In the genomic region with DNA sequence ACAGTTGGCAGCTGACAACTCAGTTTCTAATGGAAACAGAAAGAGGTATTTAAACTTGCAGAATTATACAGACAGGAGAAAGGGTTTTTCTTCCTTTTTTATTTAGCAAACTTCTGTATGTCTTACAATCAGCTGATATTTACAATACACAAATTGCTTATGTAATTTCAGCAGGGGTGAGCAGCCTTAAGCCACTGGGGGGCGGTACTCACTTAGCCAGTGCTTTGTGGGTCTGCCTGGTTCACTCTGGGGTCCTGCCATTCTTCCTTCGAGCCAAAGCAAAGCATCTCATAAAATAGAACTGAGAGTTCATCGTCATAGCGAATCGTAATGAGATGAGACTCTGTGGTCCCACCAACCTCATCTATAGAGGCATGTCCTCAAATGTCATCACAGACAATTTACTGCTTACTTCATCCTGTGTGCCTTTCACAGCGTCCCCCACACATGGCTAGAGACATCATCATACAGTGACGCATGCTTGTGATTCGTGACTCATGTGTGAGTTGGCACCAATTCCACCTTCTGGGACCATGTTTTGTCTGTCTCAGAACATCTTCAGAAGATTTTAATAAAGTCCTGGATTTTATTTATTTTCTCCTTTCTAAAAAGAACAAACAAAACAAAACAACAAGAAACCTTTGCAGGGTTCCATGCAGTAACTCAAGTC, we compare ENCODE assay signal across 11 mouse cellular contexts. TPM values are rescaled to one million over a fixed set of nuclear protein-coding genes. Genes with fewer than 3 reads are reported as not detected.
DNase-seq lines count a peak whose midpoint lies in the region; ATAC-seq and TF ChIP-seq lines count a peak whose summit lies in the region.
"Had no signal": no experiment of that assay in that cellular context is flagged by ENCODE, and none has a peak within 500 bp of the region (broad histone marks: within the 10 kb centered on the region; RNA-seq: fewer than 3 reads in every experiment).

No protein-coding gene starts in this region.

- TF ChIP-seq CTCF in heart, postnatal 0 days (IDR thresholded peaks at IDR 0.05; ENCODE audit: low read depth): peak; percentile 33

- H3K36me3 ChIP-seq in heart, postnatal 0 days (replicated peaks; ENCODE audit: control insufficient read depth, insufficient read depth, low read length): no peaks in the 10 kb centered on the region
- H3K36me3 ChIP-seq in heart, embryonic 11.5 days (ENCODE audit: control insufficient read depth, insufficient read depth, low read length): no peaks in the 10 kb centered on the region
- no peaks in the 10 kb centered on the region for H3K36me3 ChIP-seq in midbrain, embryonic 14.5 days (ENCODE audit: control insufficient read depth, insufficient read depth, low read length)
- H3K36me3 ChIP-seq in midbrain, embryonic 16.5 days (ENCODE audit: control insufficient read depth, insufficient read depth, low read length): no peaks in the 10 kb centered on the region

- H3K4me2 ChIP-seq in heart, postnatal 0 days (ENCODE audit: low read depth, low read length): no peak overlapping the region
- H3K4me2 ChIP-seq in heart, embryonic 11.5 days: no peak overlapping the region
- H3K4me2 ChIP-seq in midbrain, embryonic 14.5 days (ENCODE audit: low read length): no peak overlapping the region
- no peak overlapping the region for H3K4me2 ChIP-seq in midbrain, embryonic 16.5 days (ENCODE audit: low read length)

- H3K4me3 ChIP-seq in heart, postnatal 0 days (ENCODE audit: low read depth, low read length): no peak overlapping the region
- no peak overlapping the region for H3K4me3 ChIP-seq in heart, embryonic 11.5 days (ENCODE audit: low read depth, low read length)
- H3K4me3 ChIP-seq in midbrain, embryonic 14.5 days (replicated peaks; ENCODE audit: low read depth, low read length): no peak overlapping the region
- H3K4me3 ChIP-seq in midbrain, embryonic 16.5 days (ENCODE audit: low read depth, low read length): no peak overlapping the region

- ATAC-seq in heart, postnatal 0 days (ENCODE audit: insufficient read depth, low read depth): no peak
- no peak for ATAC-seq in heart, embryonic 11.5 days (replicated peaks; ENCODE audit: insufficient number of reproducible peaks, low FRiP score, low TSS enrichment)
- ATAC-seq in midbrain, embryonic 14.5 days (ENCODE audit: low FRiP score, low TSS enrichment): no peak
- ATAC-seq in midbrain, embryonic 16.5 days: no peak

- no peak overlapping the region for H3K27ac ChIP-seq in heart, postnatal 0 days (ENCODE audit: low read depth)
- no peak overlapping the region for H3K27ac ChIP-seq in heart, embryonic 11.5 days (ENCODE audit: low read depth, low read length)
- H3K27ac ChIP-seq in midbrain, embryonic 14.5 days (replicated peaks; ENCODE audit: low read depth, low read length): no peak overlapping the region
- no peak overlapping the region for H3K27ac ChIP-seq in midbrain, embryonic 16.5 days (ENCODE audit: low read length)

- H3K9ac ChIP-seq in heart, postnatal 0 days (replicated peaks; ENCODE audit: low read depth, low read length): no peak overlapping the region
- H3K9ac ChIP-seq in heart, embryonic 11.5 days (ENCODE audit: low read depth, low read length): no peak overlapping the region
- H3K9ac ChIP-seq in midbrain, embryonic 14.5 days (replicated peaks; ENCODE audit: low read length): no peak overlapping the region
- no peak overlapping the region for H3K9ac ChIP-seq in midbrain, embryonic 16.5 days (ENCODE audit: low read depth, low read length)

- H3K4me1 ChIP-seq in heart, postnatal 0 days (ENCODE audit: control insufficient read depth, insufficient read depth): no peaks in the 10 kb centered on the region
- H3K4me1 ChIP-seq in heart, embryonic 11.5 days (ENCODE audit: control insufficient read depth, insufficient read depth, low read length): no peaks in the 10 kb centered on the region
- no peaks in the 10 kb centered on the region for H3K4me1 ChIP-seq in midbrain, embryonic 14.5 days (ENCODE audit: control insufficient read depth, insufficient read depth, low read length)
- no peaks in the 10 kb centered on the region for H3K4me1 ChIP-seq in midbrain, embryonic 16.5 days (ENCODE audit: control insufficient read depth, insufficient read depth, low read length)

- no peaks in the 10 kb centered on the region for H3K9me3 ChIP-seq in heart, postnatal 0 days (replicated peaks; ENCODE audit: control insufficient read depth, low read length)
- no peaks in the 10 kb centered on the region for H3K9me3 ChIP-seq in heart, embryonic 11.5 days (replicated peaks; ENCODE audit: control insufficient read depth, low read length)
- H3K9me3 ChIP-seq in midbrain, embryonic 14.5 days (ENCODE audit: control insufficient read depth, low read length): no peaks in the 10 kb centered on the region
- no peaks in the 10 kb centered on the region for H3K9me3 ChIP-seq in midbrain, embryonic 16.5 days (replicated peaks; ENCODE audit: control insufficient read depth, low read length, poor library complexity, severe bottlenecking)

- no peaks in the 10 kb centered on the region for H3K27me3 ChIP-seq in heart, postnatal 0 days (ENCODE audit: control insufficient read depth, insufficient read depth, low read length)
- H3K27me3 ChIP-seq in heart, embryonic 11.5 days (ENCODE audit: control insufficient read depth, insufficient read depth, low read length): no peaks in the 10 kb centered on the region
- H3K27me3 ChIP-seq in midbrain, embryonic 14.5 days (ENCODE audit: control insufficient read depth, insufficient read depth, low read length): no peaks in the 10 kb centered on the region
- H3K27me3 ChIP-seq in midbrain, embryonic 16.5 days (ENCODE audit: control insufficient read depth, insufficient read depth, low read depth, low read length): no peaks in the 10 kb centered on the region

- DNase-seq in heart, postnatal 0 days (ENCODE audit: low spot score): no peak
- DNase-seq in midbrain, embryonic 14.5 days: peak; percentile 30
- DNase-seq in brain, adult 2 months (ENCODE audit: low read depth, low spot score): peak; percentile 76
- peak; percentile 17 for DNase-seq in right cerebral cortex, postnatal 4 days
- no peak for DNase-seq in yolk sac, embryonic 10.5 days (ENCODE audit: low spot score)
- no peak for DNase-seq in cerebellum, postnatal 36 days

- WGBS in heart, postnatal 0 days: 70% methylated on average over 8 of the region's 8 CpGs
- WGBS in heart, embryonic 11.5 days (ENCODE audit: insufficient replicate concordance): 76% methylated on average over 8 of the region's 8 CpGs
- 77% methylated on average over 8 of the region's 8 CpGs for WGBS in midbrain, embryonic 14.5 days
- WGBS in midbrain, embryonic 16.5 days: 76% methylated on average over 8 of the region's 8 CpGs

- TF ChIP-seq EP300 in heart, postnatal 0 days (IDR thresholded peaks at IDR 0.05; ENCODE audit: low read depth): no peak

RNA-seq across cellular contexts. Expression of a gene that starts 27.0 kb away (rescaled TPM):
- total RNA-seq in heart, postnatal 0 days (2014; rRNA removed; ENCODE audit: low replicate concordance): not detected in 2 replicates
- 0.14 and 0.23 TPM in 2 replicates for polyA plus RNA-seq in heart, postnatal 0 days (2015; fragmentation: Nextera tagmentation; extraction: Ambion mirVana)
- polyA plus RNA-seq in heart, embryonic 11.5 days (2014; fragmentation: Nextera tagmentation; extraction: Ambion mirVana): 0.46 and 0.96 TPM in 2 replicates
- 0.45 and 13.7 TPM in 2 replicates for polyA plus RNA-seq in midbrain, embryonic 14.5 days (2014; fragmentation: Nextera tagmentation; extraction: Ambion mirVana)
- 10.2 and 11.2 TPM in 2 replicates for polyA plus RNA-seq in midbrain, embryonic 16.5 days (2015; fragmentation: Nextera tagmentation; extraction: Ambion mirVana)
- total RNA-seq: common myeloid progenitor, adult 5-6 weeks; hematopoietic stem cell, adult 5-6 weeks; megakaryocyte, adult 5-6 weeks had no signal

Comparison
In these comparisons a context has a peak if more than half of its experiments do, and no peak if none do; other contexts are left out.
1. DNase-seq: peak in midbrain, embryonic 14.5 days (single experiment), brain, adult 2 months (single experiment) and right cerebral cortex, postnatal 4 days (single experiment); none in heart, postnatal 0 days (single experiment), yolk sac, embryonic 10.5 days (single experiment) and cerebellum, postnatal 36 days (0 of 2).